Mouse (Mus musculus) limb, embryonic 14.5 days (tissue): ENCODE measurements at regions not wholly inside any gene's neighbourhood (a gene's known extent, or its start where the extent isn't known, plus 50 kb on each side); places are given as distances from the start of the nearest gene placed in this dataset.

Source experiments
- ATAC-seq: fragments of 200-750 bp; cut with Nextera tagmentation; 2 replicates; pipeline ENCODE4 v1.8.0; 2017; ENCODE audit warnings: low read depth, moderate number of reproducible peaks, moderate TSS enrichment; ENCODE audit not compliant: low FRiP score
- DNase-seq: peaks from one replicate; pipeline ENCODE4 v3.0.0-alpha.2; 2015; ENCODE audit warnings: low spot score
- H3K27ac ChIP-seq: fragments of 300-500 bp; sonication (generic); replicated peaks from 2 replicates; pipeline ENCODE4 v1.5.1; 2014; ENCODE audit warnings: low read depth, mild to moderate bottlenecking, low read length, moderate library complexity, mixed read lengths
- H3K27me3 ChIP-seq: fragments of 300-500 bp; sonication (generic); 2 replicates; pipeline ENCODE4 v1.6.1; 2014; ENCODE audit warnings: low read length, mixed read lengths; ENCODE audit not compliant: control insufficient read depth, insufficient read depth
- H3K36me3 ChIP-seq: fragments of 300-500 bp; sonication (generic); 2 replicates; pipeline ENCODE4 v1.6.1; 2014; ENCODE audit warnings: mild to moderate bottlenecking, low read length, moderate library complexity, mixed read lengths; ENCODE audit not compliant: control insufficient read depth, insufficient read depth
- H3K4me1 ChIP-seq: fragments of 300-500 bp; sonication (generic); 2 replicates; pipeline ENCODE4 v1.6.1; 2014; ENCODE audit warnings: antibody characterized with exemption, low read length, mixed read lengths; ENCODE audit not compliant: control insufficient read depth, insufficient read depth
- H3K4me2 ChIP-seq: fragments of 300-500 bp; sonication (generic); replicated peaks from 2 replicates; pipeline ENCODE4 v1.6.1; 2014; ENCODE audit warnings: low read depth, mild to moderate bottlenecking, low read length, moderate library complexity; ENCODE audit not compliant: severe bottlenecking
- H3K4me3 ChIP-seq: fragments of 300-500 bp; sonication (generic); replicated peaks from 2 replicates; pipeline ENCODE4 v1.5.1; 2014; ENCODE audit warnings: low read length
- H3K9ac ChIP-seq: fragments of 300-500 bp; sonication (generic); 2 replicates; pipeline ENCODE4 v1.6.1; 2014; ENCODE audit warnings: mild to moderate bottlenecking, low read depth, low read length, moderate library complexity; ENCODE audit not compliant: severe bottlenecking
- H3K9me3 ChIP-seq: fragments of 300-500 bp; sonication (generic); 2 replicates; pipeline ENCODE4 v1.6.1; 2016; ENCODE audit warnings: low read length; ENCODE audit not compliant: control insufficient read depth
- POLR2A ChIP-seq: fragments of 200-500 bp; IDR thresholded peaks from 2 replicates; pipeline ENCODE4 v1.8.0; 2012; ENCODE audit warnings: inconsistent platforms, mild to moderate bottlenecking, moderate library complexity, borderline replicate concordance; ENCODE audit not compliant: insufficient read depth, insufficient read length; ENCODE audit errors: extremely low read depth
- WGBS: fragments of 180-500 bp; shearing (Covaris S2); extraction: QIAGEN DNeasy Blood & Tissue Kit; methylation state at CpG from one replicate; pipeline ENCODE4 v1.1.7; 2014; 5-methylcytosine and 5-hydroxymethylcytosine counted together

DNA sequence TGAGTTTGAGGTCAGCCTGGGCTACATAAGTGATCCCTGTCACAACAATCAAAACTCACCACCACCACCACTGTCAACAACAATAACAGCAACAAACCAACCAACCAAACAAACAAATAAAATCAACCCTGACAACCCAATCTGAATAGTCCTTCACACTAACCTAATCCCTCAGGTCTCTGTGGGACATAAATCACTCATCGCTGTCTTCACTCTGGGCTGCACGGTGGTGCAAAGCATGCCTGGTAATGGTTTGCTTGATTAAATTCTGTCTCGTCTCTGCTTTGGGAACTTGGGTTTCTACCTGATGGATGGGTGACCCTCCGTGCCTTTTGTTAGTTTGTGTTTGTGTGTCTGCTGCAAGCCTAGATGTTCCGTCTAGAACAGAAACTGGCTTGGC is 100.6 kb downstream of the Slc17a6 start:
- Histone ChIP-seq H3K27ac (no peak overlapping the region), H3K4me3 (no peak overlapping the region), H3K27me3 (no peaks in the 10 kb centered on the region), H3K9me3 (no peaks in the 10 kb centered on the region), H3K4me2 (no peak overlapping the region), H3K4me1 (no peaks in the 10 kb centered on the region), H3K36me3 (no peaks in the 10 kb centered on the region), H3K9ac (no peak overlapping the region)
- DNase-seq = no peak
- TF ChIP-seq POLR2A = no peak
- ATAC-seq = no peak
- WGBS = 47% methylated on average over 5 of the region's 5 CpGs

GRCm38 (mm10) chr7:51723955-51724354 is 102.1 kb downstream of the Slc17a6 start:
- ATAC-seq = no peak
- DNase-seq = no peak
- Histone ChIP-seq H3K4me2 (no peak overlapping the region), H3K4me3 (no peak overlapping the region), H3K9ac (no peak overlapping the region), H3K4me1 (no peaks in the 10 kb centered on the region), H3K9me3 (no peaks in the 10 kb centered on the region), H3K27ac (no peak overlapping the region), H3K36me3 (no peaks in the 10 kb centered on the region), H3K27me3 (no peaks in the 10 kb centered on the region)
- no peak for TF ChIP-seq POLR2A
- WGBS = 72% methylated on average over 5 of the region's 5 CpGs

DNA sequence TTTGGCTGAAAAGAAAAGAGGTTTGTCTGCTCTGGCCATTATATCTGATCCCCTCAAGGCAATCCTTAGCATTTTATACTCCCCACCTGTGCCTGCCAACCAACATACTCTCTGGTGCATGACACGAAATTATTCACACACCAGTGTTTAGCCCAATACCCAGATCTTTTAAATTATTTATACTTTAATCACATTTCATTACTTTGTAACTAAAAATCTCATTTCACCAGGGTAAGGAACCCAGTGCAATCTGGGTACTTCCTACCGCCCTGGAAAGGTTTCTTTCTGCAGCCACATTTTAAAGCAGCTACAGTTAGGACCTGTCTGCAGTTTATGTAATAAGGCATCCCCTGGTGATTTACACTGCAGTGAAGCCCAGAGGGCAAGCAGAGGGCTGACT is 114.5 kb downstream of the Slc17a6 start:
- DNase-seq (no peak), ATAC-seq (no peak)
- no peaks in the 10 kb centered on the region for H3K9me3 ChIP-seq
- H3K27ac ChIP-seq = 0 out of 2 replicates have a peak overlapping the region, but pooled peaks have one; percentile 1
- H3K27me3 ChIP-seq = no peaks in the 10 kb centered on the region
- 18% methylated on average over 2 of the region's 2 CpGs for WGBS
- no peaks in the 10 kb centered on the region for H3K4me1 ChIP-seq
- no peak overlapping the region for H3K4me3 ChIP-seq
- no peak for TF ChIP-seq POLR2A
- H3K36me3 ChIP-seq = no peaks in the 10 kb centered on the region
- H3K4me2 ChIP-seq = no peak overlapping the region
- H3K9ac ChIP-seq = no peak overlapping the region

- ATAC-seq (no peak), DNase-seq (no peak)
- Histone ChIP-seq H3K9ac (no peak overlapping the region), H3K4me1 (no peaks in the 10 kb centered on the region), H3K9me3 (no peaks in the 10 kb centered on the region), H3K27me3 (no peaks in the 10 kb centered on the region), H3K27ac (no peak overlapping the region), H3K36me3 (no peaks in the 10 kb centered on the region), H3K4me3 (no peak overlapping the region), H3K4me2 (no peak overlapping the region)
- WGBS = 73% methylated on average over 5 of the region's 5 CpGs
- TF ChIP-seq POLR2A = no peak
Observed at GRCm38 (mm10) chr7:51739590-51739989, 117.8 kb downstream of the Slc17a6 start.

DNA sequence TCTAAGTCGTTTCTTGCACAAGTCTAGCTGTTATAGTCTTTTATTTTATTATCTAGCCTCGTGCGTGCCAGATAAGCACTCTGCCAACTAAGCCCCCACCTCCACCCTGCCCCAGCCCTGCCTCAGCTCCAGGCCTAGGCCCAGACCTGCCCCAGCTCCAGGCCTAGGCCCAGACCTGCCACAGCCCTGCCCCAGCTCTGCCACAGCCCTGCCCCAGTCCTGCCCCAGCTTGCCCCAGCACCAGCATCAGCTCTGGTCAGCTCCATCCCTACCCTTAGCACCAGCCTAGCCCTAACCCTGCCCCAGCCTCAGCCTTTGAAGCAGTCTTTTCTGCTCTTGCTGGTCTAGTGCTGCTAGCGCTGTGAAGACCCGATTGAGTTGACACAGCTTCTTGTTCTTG is 119.1 kb downstream of the Slc17a6 start:
- Histone ChIP-seq H3K27ac (no peak overlapping the region), H3K9ac (no peak overlapping the region), H3K9me3 (no peaks in the 10 kb centered on the region), H3K36me3 (no peaks in the 10 kb centered on the region), H3K4me2 (no peak overlapping the region), H3K4me1 (no peaks in the 10 kb centered on the region), H3K4me3 (no peak overlapping the region), H3K27me3 (no peaks in the 10 kb centered on the region)
- ATAC-seq (no peak), DNase-seq (no peak)
- TF ChIP-seq POLR2A = no peak
- whole genome bisulfite sequencing = 74% methylated on average over 5 of the region's 5 CpGs

GRCm38 (mm10) chr7:51742720-51743119 is 119.1 kb upstream of the Gas2 start:
- ATAC-seq (no peak), DNase-seq (no peak)
- H3K27ac ChIP-seq = no peak overlapping the region
- no peaks in the 10 kb centered on the region for H3K9me3 ChIP-seq
- TF ChIP-seq POLR2A = no peak
- H3K4me3 ChIP-seq = no peak overlapping the region
- no peak overlapping the region for H3K9ac ChIP-seq
- 54% methylated on average over 2 of the region's 2 CpGs for WGBS
- H3K4me2 ChIP-seq = no peak overlapping the region
- no peaks in the 10 kb centered on the region for H3K27me3 ChIP-seq
- no peaks in the 10 kb centered on the region for H3K36me3 ChIP-seq
- no peaks in the 10 kb centered on the region for H3K4me1 ChIP-seq
